Mouse (Mus musculus): ENCODE measurements around the gene B2m. TPM values are rescaled to one million over a fixed set of nuclear protein-coding genes. Genes with fewer than 3 reads are reported as not detected.

Gene B2m
- polyA plus RNA-seq, 1 experiment from 2014 or later = 1,317 TPM

DNA sequence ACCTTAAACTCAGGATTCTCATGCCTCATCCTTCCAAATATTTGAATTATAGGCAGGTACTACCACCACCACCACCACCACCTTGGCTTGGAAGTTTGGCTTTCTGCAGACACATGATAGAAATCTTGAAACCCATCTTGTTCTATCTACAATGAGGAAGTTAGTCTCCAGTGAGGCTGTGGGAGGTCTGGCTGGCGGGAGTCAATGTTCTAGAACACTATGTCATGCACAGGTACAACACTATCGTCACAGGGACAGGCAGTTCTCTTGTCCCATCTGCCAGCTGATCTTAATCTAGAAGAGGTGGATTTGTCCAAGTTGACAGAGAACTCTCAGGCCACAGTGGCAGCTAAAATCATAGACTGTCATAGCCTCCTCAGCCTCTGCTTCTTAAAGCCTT lies 14.9 kb upstream of the B2m start:
- H3K36me3 ChIP-seq (replicated peaks; ENCODE audit: insufficient read depth, low read length) = no peaks in the 10 kb centered on the region
- H3K9ac ChIP-seq (replicated peaks) = no peak overlapping the region
- no peaks in the 10 kb centered on the region for H3K9me3 ChIP-seq (ENCODE audit: low read length)
- no peak; the same call in 1 of the 2 replicates for TF ChIP-seq EP300 (IDR thresholded peaks at IDR 0.05; ENCODE audit: low read depth)
- TF ChIP-seq CTCF (IDR thresholded peaks at IDR 0.05; ENCODE audit: low read depth) = no peak
- DNase-seq (no peak), ATAC-seq (peak; percentile 67)
- no peaks in the 10 kb centered on the region for H3K27me3 ChIP-seq (ENCODE audit: insufficient read depth, low read length)
- WGBS (ENCODE audit: insufficient replicate concordance) = 40% methylated on average over 2 of the region's 2 CpGs
- no peak overlapping the region for H3K4me3 ChIP-seq (ENCODE audit: low read depth, low read length)
- H3K4me2 ChIP-seq (ENCODE audit: low read depth, low read length) = no peak overlapping the region
- H3K4me1 ChIP-seq (ENCODE audit: insufficient read depth) = peaks cover 6% of the 10 kb centered on the region
- H3K27ac ChIP-seq (ENCODE audit: low read depth) = no peak overlapping the region

DNA sequence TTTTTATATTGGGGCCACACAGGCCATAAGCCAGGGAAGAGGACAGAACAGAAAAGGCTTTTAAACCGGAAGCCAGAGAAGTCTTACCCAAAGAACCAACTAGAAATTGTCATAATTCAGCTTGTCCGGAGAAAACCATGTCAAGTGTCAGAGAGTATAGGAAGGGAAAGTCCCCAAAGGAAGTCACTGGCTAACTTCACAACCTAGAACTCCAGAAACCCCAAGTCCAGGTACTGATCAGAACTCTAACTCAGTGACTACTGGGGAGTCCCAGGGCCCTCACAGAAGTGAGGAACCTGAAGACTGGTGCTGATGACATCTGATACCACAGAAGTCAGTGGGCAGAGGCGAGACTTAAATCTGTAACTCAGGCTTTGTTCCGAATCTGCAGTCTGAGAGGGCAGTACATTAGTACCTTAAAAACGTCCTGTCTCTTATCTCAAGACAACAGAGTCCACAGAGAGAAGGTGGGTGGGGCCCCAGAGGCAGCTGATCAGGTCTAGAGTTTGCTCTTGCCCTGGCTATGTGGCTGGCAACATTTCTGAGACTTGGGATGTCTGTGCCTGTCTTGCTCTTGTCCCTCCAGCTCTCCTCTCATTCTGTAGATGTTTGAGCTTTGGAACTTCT lies 9.5 kb upstream of the B2m start:
- Histone ChIP-seq H3K27ac (ENCODE audit: low read depth) (peak overlapping the region; percentile 39; the same call in 1 of the 2 replicates), H3K9ac (replicated peaks) (peak overlapping the region; percentile 12), H3K27me3 (ENCODE audit: insufficient read depth, low read length) (no peaks in the 10 kb centered on the region), H3K36me3 (replicated peaks; ENCODE audit: insufficient read depth, low read length) (no peaks in the 10 kb centered on the region), H3K9me3 (ENCODE audit: low read length) (no peaks in the 10 kb centered on the region), H3K4me3 (ENCODE audit: low read depth, low read length) (no peak overlapping the region), H3K4me1 (ENCODE audit: insufficient read depth) (peaks cover 22% of the 10 kb centered on the region), H3K4me2 (ENCODE audit: low read depth, low read length) (peak overlapping the region; percentile 44)
- ATAC-seq (peak; percentile 78), DNase-seq (peak; percentile 61)
- 23% methylated on average over 5 of the region's 5 CpGs for WGBS (ENCODE audit: insufficient replicate concordance)
- TF ChIP-seq CTCF (IDR thresholded peaks at IDR 0.05; ENCODE audit: low read depth) (no peak), EP300 (IDR thresholded peaks at IDR 0.05; ENCODE audit: low read depth) (peak; percentile 72)

DNA sequence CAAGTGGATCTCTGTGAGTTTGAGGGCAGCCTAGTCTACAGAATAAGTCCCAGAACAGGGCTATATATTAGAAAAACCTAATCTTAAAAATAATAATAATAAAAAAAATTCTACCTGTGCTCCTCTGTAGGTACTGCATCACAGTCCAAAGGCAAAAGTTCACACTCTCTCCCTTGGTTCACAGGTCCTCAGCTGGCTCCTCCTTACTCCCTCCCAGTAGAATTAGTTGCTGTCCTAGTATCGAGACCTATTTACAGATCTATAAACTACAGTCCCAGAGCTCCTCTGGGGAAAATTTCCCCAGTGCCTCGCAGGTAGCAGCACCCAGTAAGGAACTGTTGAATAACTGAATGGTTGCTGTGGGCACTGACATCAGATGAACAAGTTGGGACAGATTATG lies 6.7 kb upstream of the B2m start:
- Histone ChIP-seq H3K9ac (replicated peaks) (peak overlapping the region; percentile 28; the same call in 1 of the 2 replicates), H3K36me3 (replicated peaks; ENCODE audit: insufficient read depth, low read length) (no peaks in the 10 kb centered on the region), H3K4me1 (ENCODE audit: insufficient read depth) (peaks cover 27% of the 10 kb centered on the region), H3K27ac (ENCODE audit: low read depth) (peak overlapping the region; percentile 88), H3K9me3 (ENCODE audit: low read length) (no peaks in the 10 kb centered on the region), H3K27me3 (ENCODE audit: insufficient read depth, low read length) (no peaks in the 10 kb centered on the region), H3K4me3 (ENCODE audit: low read depth, low read length) (no peak overlapping the region), H3K4me2 (ENCODE audit: low read depth, low read length) (peak overlapping the region; percentile 48)
- DNase-seq (no peak), ATAC-seq (peak; percentile 70)
- TF ChIP-seq CTCF (IDR thresholded peaks at IDR 0.05; ENCODE audit: low read depth) (no peak), EP300 (IDR thresholded peaks at IDR 0.05; ENCODE audit: low read depth) (no peak)
- WGBS (ENCODE audit: insufficient replicate concordance) = 49% methylated on average over 2 of the region's 2 CpGs

DNA sequence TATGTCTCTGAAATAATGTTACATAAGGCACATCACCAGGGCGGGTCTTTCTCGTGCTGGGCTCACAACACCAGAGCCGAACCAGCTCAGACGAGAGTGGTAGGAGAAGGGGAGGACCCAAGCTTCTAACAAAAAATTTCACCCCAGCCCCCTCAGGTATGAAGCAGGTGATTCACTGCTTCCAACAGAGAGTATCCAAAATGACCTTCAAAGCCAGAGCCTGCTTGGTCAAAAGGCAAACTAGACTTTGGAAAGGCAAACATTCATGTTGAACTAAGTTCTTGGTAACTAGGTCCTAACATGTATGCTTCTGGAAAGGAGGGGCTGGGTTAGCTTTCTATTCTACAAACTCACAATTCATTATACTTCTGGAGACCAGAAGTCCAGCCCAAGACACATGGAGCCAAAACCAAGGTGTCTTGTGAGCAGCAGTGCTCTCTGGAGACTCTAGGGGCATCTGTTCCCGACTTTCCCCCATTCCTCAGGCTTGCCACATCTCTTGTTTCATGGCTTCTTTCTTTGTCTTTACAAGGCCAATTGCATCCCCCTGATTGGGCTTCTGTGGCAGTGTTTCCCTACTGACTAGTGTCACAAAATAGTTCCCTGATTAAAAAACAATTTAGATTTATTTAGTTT lies 6.0 kb upstream of the B2m start:
- Histone ChIP-seq H3K27me3 (ENCODE audit: insufficient read depth, low read length) (no peaks in the 10 kb centered on the region), H3K4me1 (ENCODE audit: insufficient read depth) (peaks cover 27% of the 10 kb centered on the region), H3K36me3 (replicated peaks; ENCODE audit: insufficient read depth, low read length) (no peaks in the 10 kb centered on the region), H3K4me2 (ENCODE audit: low read depth, low read length) (peak overlapping the region; percentile 48), H3K9me3 (ENCODE audit: low read length) (no peaks in the 10 kb centered on the region), H3K4me3 (ENCODE audit: low read depth, low read length) (no peak overlapping the region), H3K9ac (replicated peaks) (peak overlapping the region; percentile 28; the same call in 1 of the 2 replicates), H3K27ac (ENCODE audit: low read depth) (peak overlapping the region; percentile 88)
- DNase-seq (no peak), ATAC-seq (peak; percentile 85)
- 57% methylated on average over 5 of the region's 5 CpGs for WGBS (ENCODE audit: insufficient replicate concordance)
- peak; percentile 19; the same call in 1 of the 2 replicates for TF ChIP-seq CTCF (IDR thresholded peaks at IDR 0.05; ENCODE audit: low read depth)
- peak; percentile 53; the same call in 1 of the 2 replicates for TF ChIP-seq EP300 (IDR thresholded peaks at IDR 0.05; ENCODE audit: low read depth)

DNA sequence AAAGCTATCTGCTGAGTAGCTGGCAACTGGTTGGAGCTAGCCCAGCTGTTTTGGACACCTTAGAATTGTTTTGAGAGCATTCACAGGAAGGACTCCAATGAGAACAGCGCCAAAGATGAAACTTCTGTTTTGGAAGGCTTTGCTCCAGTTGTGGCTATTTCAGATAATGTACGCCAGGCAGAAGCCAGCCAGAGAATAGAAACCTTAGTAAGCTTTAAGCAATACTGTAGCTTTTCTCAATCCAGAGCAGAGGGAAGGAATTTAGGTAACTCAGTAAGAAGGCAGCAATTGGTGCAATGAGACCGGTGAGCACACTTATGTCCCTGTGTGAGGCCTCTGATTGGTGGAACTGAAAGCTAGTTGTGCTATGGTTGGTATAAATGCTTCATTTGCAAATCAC lies 4.4 kb upstream of the B2m start:
- 0 out of 2 replicates have a peak overlapping the region, but pooled peaks have one; percentile 16 for H3K27ac ChIP-seq (ENCODE audit: low read depth)
- H3K4me1 ChIP-seq (ENCODE audit: insufficient read depth) = peaks cover 27% of the 10 kb centered on the region
- DNase-seq (no peak), ATAC-seq (no peak)
- WGBS (ENCODE audit: insufficient replicate concordance) = 84% methylated on average over 3 of the region's 3 CpGs
- no peak overlapping the region for H3K4me2 ChIP-seq (ENCODE audit: low read depth, low read length)
- no peak for TF ChIP-seq EP300 (IDR thresholded peaks at IDR 0.05; ENCODE audit: low read depth)
- no peak for TF ChIP-seq CTCF (IDR thresholded peaks at IDR 0.05; ENCODE audit: low read depth)
- no peak overlapping the region for H3K4me3 ChIP-seq (ENCODE audit: low read depth, low read length)
- no peaks in the 10 kb centered on the region for H3K36me3 ChIP-seq (replicated peaks; ENCODE audit: insufficient read depth, low read length)
- no peaks in the 10 kb centered on the region for H3K9me3 ChIP-seq (ENCODE audit: low read length)
- no peaks in the 10 kb centered on the region for H3K27me3 ChIP-seq (ENCODE audit: insufficient read depth, low read length)
- no peak overlapping the region for H3K9ac ChIP-seq (replicated peaks)

DNA sequence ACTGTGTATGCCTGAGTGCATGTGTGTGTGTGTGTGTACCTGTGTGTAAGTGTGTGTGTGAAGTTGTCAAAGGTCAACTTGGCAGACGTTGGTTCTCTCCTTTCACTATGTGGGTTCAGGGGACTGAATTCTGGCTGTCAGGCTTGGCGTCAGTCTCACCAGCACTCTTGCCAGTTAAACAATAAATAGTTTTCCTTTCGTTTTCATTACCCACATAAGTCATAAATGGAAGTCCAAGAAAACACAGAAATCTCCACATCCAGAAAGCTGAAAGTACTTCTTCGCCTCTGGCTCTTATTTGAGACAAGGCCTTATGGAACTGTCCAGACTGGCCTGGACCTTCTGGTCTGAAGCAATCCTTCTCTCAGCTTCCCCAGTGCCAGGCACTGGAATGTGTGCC lies 1.7 kb upstream of the B2m start:
- WGBS (ENCODE audit: insufficient replicate concordance) = 51% methylated on average over 4 of the region's 4 CpGs
- Histone ChIP-seq H3K4me1 (ENCODE audit: insufficient read depth) (peaks cover 34% of the 10 kb centered on the region), H3K27ac (ENCODE audit: low read depth) (peak overlapping the region; percentile 50), H3K4me2 (ENCODE audit: low read depth, low read length) (no peak overlapping the region), H3K36me3 (replicated peaks; ENCODE audit: insufficient read depth, low read length) (peaks cover 11% of the 10 kb centered on the region), H3K9ac (replicated peaks) (no peak overlapping the region), H3K9me3 (ENCODE audit: low read length) (no peaks in the 10 kb centered on the region), H3K27me3 (ENCODE audit: insufficient read depth, low read length) (no peaks in the 10 kb centered on the region), H3K4me3 (ENCODE audit: low read depth, low read length) (no peak overlapping the region)
- DNase-seq (no peak), ATAC-seq (no peak)
- TF ChIP-seq CTCF (IDR thresholded peaks at IDR 0.05; ENCODE audit: low read depth) (no peak), EP300 (IDR thresholded peaks at IDR 0.05; ENCODE audit: low read depth) (no peak)

All from liver, postnatal 0 days (tissue).